Mouse (Mus musculus): ENCODE results near the gene Washc4. TPM values are rescaled to one million over a fixed set of nuclear protein-coding genes. Genes with fewer than 3 reads are reported as not detected.

Washc4 gene
- 1.2 and 1.3 TPM in 2 replicates for polyA plus RNA-seq (2012)

DNA sequence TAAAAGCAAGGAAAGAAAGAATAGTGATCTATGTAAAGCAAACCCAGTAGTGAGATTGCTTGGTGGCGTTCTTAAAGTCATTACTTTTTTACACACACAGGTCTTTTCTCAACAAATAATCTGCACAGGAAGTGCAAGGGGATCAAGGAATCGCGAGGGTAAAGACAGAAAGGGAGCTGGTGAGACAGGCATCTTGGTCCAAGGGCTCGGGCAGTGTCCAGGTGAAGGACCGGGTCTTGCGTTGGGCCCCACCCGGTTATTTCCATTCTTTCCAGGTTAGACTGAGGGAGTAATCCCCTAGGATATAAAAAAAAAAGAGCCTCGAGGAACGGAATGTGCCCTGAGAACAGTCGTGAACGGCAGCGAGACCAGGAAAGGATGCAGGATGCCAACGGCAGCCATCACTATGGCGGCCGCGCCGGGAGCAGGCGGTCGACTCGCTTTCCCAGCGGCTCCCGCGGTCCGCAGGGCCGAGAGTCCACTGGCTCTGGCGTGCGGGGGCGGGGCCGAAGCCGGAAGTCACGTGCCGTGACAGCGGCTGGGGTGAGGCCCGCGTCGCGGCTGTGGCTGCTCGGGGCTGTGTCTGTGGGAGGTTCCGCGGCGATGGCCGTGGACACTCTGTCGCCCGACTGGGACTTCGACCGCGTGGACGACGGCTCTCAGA is at the start of gene Washc4:
Gene Washc4, plus strand, starts transcription at position 314 of the 664 bp plus-strand sequence.

DNA sequence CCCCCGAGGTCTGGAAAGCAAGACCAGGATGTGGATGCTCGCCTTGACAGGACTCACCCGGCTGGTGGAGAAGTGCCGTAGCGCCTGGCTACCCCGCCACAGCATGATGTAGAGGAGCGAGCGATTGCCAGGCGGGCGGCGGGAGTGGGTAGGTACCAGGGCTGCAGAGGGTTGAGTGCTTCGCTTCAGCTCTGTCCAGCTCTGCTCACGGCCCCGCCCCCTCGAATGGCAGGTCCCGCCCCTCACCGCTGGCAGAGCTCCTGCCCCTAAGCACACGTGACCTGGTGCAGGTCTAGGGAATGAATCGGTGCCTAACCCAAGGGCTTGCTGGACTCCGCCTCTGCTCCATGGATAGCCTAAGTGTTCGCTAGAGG is 9.7 kb upstream of the Washc4 start, which contains the start of gene Aldh1l2:
Gene Aldh1l2, minus strand, starts transcription at position 231 of the 374 bp plus-strand sequence.

Other genes starting within 250 kb of the Washc4 start
- 0.02 TPM in 1 of 2 replicates, not detected in the other for gene Slc41a2, start 205.9 kb upstream of the Washc4 start, polyA plus RNA-seq (2012)
- 0.40 and 0.62 TPM in 2 replicates for gene D10Wsu102e, start 183.5 kb upstream of the Washc4 start, polyA plus RNA-seq (2012)
- not detected in 2 replicates for gene Aldh1l2, start 9.6 kb upstream of the Washc4 start, polyA plus RNA-seq (2012)
- gene Appl2, start 105.0 kb downstream of the Washc4 start, polyA plus RNA-seq (2012): 73.4 and 86.0 TPM in 2 replicates
- gene 1500009L16Rik, start 179.1 kb downstream of the Washc4 start, polyA plus RNA-seq (2012): 1.3 and 2.4 TPM in 2 replicates